Mouse (Mus musculus): ENCODE data around the gene Depp1. TPM values are rescaled to one million over a fixed set of nuclear protein-coding genes. Genes with fewer than 3 reads are reported as not detected.

Depp1 gene
- total RNA-seq, 2 experiments from 2014 or later, result 2.4 to 3.0 TPM

DNA sequence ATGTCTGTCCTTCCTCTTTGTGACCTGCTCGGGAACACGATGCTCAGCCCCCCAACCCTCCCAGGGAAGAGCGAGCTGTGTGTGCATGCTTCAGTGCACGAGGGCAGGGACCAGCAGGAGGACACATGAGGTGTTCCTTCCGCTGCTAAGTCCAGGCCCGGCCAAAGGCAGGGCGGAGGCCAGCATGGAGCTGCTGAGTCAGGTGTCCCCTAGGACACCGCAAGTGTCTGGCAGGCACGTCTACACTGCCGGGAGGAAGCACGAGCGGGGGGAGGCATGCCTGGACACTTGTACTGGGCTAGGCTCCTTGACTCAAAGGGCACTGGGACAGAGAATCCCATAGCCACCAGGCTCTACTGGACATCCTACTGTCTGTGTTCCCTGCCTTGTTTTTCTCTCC, 2.6 kb upstream of the Depp1 start:
- DNase-seq (ENCODE audit: low spot score in 2 of 2), result no peak

DNA sequence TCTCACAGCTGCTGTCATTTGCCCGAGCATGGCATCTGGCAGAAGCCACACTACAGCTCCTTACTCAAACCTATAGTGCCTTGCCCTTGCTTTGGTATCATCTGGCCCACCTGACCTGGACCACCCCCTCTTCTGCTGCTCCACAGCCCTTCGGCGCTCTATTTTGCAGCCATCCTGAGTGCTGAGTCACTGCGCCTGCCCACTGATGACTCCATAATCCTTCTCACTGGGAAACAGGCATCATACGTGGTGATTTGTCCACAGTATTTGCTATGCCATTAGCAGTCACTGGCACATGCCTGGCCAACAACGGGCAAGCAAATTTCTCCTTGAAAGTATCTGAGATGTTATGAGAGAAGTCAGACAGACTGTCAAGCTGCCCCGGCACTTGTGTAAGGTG, 598 bp upstream of the Depp1 start:
- no peak for DNase-seq (ENCODE audit: low spot score in 2 of 2)

DNA sequence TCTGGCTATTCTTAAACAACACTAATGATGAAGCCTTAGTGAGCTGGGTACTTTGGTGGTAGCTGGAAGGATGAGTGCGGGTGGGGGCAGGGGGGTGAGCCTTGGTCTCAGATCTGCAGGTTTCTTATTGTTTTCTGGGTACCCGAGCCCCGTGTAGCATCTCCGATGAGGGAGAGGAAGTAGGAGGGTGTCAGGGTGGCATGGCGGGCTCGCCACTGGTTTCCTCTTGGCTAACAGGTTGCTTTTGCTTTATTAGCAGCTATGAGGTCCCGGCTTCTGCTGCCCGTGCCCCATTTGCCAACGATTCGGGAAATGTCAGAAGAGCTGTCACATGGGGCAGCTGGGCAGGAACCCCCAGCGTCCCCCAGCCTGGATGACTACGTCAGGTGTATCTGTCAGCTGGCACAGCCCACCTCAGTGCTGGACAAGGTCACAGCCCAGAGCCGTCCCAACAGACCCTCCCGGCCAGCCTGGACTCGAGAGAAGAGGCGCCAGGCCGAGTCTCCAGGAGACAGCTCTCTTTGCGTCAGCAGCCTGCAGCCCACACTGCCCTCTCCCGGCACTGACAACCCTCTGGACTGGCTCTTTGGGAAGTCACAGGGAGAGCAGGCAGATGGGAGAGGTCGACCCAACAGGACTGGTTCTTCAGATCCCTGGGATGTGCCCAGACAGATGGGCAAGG, 1.2 kb downstream of the Depp1 start:
- DNase-seq (ENCODE audit: low spot score in 2 of 2), result no peak

DNA sequence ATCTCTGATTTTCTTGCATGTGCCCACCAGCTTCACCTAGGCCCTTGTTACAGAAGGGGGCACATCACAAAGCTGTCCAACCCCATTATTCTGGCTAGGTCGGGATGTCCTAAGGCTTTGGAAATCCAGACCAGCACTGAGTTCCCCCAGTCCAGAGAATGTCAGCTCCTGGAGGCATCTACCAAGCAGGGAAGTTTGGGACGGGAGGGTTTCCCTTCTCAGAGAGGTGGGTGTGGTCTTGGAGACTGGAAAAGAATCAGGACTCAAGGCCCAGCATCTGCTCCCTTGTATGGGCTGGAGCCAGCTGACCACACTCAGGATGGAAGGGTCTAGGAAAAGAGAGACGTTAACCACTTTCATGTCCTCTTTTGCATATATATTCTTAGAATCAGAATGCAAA, 2.8 kb downstream of the Depp1 start:
- DNase-seq (ENCODE audit: low spot score in 2 of 2), result no peak

DNA sequence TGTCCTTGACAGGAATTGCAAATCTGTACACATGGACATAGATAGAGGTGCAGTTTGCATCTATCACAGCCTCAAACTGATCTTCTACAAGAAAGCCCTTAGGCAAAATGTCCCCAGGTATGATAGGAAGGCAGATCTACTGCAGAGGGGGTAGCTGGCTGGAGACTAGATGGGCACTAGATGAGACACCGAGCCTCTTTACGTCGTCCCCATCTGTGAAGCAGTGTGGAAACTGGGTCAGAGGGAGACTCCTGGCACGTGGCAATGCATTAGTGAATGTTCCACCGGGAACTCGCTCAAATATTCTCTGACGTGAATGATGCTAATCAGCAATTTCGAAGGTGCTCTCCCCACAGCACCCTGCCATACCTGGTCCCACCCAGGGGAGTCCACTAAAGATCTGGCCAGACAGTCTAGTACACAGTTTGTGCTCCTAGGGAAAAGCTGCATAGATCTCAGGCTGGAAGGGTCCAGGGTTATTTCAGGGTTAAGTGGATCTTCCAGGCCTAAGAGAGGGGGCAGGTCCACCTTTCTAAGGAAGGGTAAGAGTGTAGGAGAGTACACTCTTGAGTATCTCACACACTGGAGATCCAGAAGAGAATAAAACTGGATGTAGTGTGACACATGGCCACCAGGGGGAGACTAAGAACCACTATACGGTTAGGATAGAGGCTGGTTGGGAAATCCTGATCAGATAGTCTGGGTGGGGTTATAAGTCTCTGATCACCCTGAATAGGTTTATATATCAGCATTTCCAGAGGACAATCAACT, 3.5 kb downstream of the Depp1 start:
- DNase-seq (ENCODE audit: low spot score in 2 of 2), result peak; percentile 29 to 78

DNA sequence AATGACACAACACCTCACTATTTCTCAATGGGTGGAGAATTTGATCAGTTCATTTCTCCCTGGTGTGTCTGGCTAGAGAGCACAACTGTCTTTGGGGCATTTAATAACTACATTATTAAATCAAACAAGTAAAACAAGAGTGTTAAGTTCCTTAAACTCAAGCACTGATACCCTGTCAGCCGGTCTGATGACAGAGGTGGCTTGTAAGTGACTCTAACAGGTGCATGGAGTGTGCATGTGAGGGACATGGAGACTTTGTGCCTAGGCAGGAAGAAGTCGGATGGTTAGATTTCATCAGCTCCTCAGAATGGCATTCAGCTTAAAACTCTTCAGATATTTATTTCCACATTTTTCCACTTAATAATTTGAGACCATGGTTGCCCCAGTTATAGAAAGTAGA, 13.0 kb downstream of the Depp1 start:
- no peak for DNase-seq (ENCODE audit: low spot score in 2 of 2)

DNA sequence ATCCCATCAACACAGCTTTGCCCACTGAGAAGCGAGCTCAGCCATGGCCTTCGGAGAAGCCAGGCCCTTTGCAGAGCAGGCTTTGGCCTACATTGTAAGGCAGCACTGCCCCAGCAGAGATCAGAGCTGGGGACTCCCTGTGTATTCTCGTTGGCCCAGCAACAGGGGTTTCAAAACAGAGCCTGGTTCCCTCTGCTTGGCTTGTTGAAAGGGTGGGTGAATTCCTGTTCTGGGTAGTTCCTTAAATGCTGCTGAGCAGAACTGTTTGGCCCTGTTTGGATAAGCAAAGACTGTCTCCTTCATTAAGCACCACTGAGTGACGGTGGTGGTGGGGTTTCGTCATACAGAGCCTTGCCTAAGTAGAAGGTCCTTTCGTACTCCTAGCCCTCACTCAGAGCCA, 13.6 kb downstream of the Depp1 start:
- DNase-seq (ENCODE audit: low spot score in 2 of 2), result no peak

DNA sequence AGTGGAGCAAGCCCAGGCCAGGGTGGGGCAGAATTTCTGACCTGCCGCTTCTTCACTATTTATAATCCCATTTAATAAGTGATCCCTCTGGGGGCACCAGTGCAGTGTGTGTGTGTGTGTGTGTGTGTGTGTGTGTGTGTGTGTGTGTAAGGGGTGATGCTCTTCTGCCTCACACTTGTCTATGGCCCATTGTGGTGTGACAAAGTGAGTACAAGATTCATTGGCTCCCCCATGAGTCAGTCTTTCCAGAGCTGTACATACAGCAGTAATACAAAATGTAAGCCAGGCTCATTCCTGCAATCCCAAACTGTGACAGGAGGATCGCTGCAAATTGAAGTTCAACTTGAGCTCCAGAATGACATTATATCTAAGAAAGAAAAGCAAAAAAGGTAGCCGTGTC, 14.4 kb downstream of the Depp1 start:
- no peak for DNase-seq (ENCODE audit: low spot score in 2 of 2)

DNA sequence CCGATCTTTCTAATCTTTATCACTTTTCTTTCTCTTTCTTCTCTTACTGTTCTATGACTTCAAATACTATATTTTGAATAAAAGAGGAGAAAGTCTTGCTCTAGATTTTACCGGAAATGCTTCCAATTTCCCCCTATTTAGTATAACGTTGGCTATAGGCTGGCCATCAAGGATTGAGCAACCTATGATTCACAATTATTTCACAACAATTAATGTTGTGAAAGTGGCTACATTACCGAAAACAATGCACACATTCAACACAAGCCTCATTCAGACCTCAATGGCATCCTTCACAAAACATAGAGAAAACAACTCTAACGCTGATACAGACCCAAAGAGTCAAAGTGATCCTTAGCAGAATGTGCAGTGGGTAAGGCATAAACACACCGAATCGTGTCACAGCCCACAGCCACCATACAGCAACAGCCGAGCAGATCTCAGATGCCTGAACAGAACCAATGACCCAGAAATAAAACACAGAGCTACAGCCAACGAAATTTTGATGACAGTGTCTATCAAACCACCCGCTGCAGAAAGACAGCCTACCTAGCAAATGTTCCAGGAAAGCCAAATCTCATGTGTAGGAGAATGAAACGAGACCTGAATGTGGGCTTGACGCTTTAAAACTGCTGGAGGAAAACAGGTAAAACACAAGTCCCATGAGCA, 15.8 kb downstream of the Depp1 start:
- no peak for DNase-seq (ENCODE audit: low spot score in 2 of 2)

DNA sequence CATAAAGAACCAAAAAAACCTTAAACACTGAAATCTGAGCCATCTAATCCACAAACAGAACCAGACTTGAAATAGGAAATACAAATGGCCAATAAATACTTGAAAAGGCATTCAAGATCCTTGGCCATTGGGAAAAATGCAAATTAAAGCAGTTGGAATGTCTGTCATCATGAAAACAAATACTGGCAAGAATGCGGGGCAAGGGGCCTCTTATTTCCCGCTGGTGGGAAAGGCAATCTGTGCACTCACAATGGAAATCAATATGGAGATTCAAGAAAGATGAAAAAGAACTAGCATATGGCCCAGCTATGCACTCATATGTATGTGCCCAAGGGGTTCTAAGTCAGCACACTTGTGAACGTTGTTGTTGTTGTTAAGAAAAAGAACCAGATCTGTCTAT, 16.5 kb downstream of the Depp1 start:
- no peak for DNase-seq (ENCODE audit: low spot score in 2 of 2)

DNA sequence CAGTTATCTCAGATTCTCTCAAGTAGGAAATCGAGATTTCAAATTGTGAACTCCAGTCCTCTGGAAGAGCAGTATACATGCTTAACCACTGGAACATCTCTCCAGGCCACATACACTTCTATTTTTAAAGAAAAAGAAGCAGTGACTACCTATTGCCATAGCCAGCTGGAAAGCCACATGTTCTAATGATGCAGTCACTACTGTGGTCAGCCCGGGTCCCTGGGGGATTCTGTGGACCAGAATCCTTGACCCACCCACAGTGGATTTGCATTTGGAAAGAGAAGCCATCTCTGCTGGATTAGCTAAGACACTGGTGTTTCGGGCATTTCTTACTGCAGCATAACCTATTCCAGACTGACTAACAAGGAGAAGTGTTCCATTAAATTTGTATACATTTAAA, 17.0 kb downstream of the Depp1 start:
- no peak for DNase-seq (ENCODE audit: low spot score in 2 of 2)

DNA sequence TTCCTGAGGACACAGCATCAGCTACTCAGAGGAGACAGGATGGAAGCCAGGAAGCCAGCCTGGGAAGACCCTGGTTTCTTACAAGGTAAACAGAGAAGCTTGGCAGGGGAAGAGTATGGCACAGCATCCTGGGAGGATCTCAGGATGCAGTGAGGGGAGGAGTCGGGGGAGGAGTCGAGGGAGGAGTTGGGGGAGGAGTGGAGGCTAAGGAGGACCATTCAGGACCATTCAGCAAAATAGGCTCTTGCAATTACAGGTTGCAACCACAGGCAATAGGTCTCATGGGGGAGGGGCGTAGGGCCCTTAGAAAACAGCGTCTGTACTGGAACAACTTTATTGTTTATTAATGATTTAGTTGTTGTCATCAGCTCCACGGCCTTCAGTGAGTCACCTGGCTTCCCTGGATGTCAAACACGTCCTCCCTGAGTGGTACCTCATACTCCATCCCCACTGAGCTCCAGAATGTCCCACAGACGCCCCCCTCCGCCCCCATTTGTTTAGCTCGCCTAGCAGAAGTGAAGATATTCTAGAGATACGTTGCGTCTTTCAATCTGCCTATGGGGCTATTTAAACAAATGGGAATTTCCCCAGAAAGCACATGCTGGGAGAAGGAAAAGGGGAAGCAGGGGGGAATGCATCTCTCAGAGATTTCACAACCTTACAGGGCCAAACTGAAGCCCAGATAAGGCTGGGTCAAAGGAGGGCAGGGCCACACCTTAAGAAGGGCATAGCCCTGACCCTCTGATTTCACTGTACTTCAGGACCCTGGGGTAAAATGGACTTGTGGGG, 18.5 kb downstream of the Depp1 start:
- DNase-seq (ENCODE audit: low spot score in 2 of 2), result no peak

DNA sequence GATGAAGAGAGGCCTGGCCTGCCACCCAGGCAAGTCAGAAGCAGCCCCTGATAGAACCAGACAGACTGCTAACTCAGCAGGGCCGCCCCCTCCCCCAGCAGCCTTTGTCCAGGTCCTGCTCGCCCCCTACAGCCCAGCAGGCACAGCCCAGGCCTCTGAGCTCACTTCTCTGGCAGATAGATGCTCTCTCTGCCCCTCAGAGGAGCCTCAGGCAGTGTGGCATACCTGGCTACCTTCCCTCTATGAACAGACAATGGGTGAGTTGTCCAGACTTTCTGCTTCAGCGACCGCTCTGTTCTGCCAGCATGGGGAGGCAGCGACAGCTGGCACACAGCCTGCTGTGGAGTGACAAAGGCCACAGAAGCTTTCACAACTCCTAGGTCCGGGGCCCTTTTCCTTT, 19.7 kb downstream of the Depp1 start:
- DNase-seq (ENCODE audit: low spot score in 2 of 2), result peak in 1 of 2 experiments; percentile 31

DNA sequence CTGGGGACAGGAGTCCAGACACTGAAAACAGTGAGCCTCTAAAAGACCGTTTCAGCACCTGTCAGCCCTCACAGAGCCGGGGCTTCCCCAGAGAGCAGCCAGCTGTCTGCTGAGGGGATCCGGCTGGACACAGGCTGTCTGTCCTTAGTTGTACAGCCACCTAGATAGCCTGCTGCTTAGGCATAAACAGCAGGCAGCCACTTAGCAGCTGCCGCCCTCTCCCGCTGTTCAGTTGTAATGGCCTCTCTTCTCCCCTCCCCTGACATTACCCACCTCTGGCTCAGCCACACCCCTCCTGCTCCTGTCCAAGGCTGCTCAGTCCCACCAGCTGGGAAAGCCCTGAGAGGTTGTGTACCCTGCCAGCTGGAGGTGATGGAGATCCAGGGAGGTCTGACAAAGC, 20.6 kb downstream of the Depp1 start:
- DNase-seq (ENCODE audit: low spot score in 2 of 2), result no peak

DNA sequence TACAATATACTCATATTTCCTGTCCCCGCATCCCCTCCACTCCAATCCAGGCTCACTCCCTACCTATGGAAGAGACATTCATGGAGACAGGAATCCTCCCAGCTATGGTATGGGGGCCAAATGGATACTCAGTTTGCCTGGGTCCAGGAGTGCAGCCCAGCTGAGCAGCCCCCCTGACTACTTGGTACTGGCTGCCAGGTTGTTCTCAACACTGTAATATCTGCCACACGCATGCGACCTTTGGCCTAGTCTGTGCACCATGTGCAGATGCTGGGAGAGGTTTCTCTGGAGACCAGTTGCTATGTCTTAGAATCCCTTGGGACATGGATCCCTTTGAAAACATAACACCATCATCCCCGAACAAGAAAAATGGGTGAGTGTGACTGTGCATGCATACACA, 21.4 kb downstream of the Depp1 start:
- no peak for DNase-seq (ENCODE audit: low spot score in 2 of 2)

DNA sequence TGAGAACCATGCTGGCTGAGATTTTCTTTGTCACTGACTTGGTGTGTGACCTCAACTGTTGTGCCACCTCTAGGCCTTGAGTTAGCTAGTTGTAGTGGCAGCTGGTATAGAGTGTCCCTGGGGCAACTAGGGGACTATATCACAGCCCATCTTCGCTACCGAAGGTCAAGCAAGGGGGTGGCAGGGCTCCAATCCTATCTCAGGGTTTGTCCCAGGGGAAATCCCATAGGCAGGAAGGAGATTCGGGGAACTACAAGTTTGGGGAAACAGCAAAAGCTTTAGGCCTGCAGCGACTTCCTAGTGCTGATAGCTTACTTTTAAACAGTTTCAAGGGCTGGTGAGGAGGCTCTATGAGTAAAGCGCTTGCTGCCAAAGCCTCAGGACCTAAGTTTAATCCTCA, 21.9 kb downstream of the Depp1 start:
- DNase-seq (ENCODE audit: low spot score in 2 of 2), result no peak

DNA sequence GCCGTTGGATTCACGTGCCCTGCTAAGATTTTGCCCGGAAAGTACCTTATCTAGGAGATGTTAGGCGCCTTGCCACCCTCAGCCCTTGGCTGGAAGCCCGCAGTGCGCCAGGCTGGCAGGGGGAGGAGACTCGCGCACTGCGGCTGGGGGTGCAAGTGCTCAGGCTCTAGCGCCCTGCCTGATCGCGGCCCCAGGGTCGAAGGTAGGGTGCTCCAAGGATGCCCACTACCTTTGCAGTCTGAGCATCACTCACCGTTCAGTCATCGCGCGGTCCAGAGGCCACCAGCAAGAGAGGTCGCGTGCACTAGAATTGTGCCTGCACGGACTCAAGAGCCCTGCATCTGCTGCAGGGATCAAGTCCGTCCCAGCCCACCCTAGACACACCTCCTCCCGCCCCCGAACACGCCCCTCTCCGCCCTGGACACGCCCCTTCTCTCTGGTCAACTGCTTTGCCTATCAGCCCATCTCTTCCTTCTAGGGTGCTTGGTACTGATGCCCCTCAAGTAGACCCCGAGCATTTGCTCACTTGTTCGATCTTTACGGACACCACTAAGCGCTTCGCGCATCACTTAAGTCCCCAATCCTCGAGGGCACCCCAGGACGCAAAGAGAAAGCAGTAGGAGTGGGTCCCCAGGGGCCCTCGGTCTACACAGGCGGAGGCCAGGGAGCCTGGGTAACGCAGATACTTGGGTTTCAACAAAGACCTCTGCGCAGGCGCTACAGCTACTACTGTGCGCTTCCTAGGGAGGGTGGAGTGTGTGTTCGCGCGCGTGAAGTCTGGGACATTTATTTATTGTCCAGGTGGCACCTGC, 23.3 kb downstream of the Depp1 start, which contains the start of gene Rassf4:
TSS of gene Rassf4 (minus strand) at position 482 of the 812 bp plus-strand sequence.
- DNase-seq (ENCODE audit: low spot score in 2 of 2), result peak; percentile 35 to 68

DNA sequence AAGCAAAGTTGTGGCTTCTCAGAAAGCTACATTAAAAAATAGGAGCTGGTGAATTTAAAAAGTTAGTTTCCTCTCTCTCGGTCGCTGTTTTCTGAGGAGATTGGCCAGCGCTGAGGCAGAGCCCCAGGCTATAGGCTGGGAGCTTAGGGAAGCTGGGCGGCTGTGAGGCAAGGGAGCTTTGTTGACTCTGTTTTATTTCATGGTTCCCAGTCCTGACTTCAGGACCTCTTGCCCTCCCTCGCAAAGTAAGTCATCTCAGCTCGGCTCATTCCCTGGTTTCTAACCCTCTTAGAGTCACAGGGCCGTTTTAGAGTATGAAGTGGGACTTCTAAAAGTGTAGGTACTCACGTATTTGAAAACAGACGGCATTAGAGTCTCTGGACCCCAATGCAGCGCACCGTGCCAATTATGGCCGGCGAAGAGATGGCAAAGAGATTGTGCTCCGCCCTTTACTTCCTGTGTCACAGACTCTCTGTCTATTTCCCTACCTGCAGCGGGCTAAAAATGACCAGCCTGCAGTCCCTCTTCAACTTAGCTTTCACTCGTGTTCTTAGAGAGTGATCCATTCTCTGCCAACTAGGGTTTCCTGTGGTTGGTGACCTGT, 24.0 kb downstream of the Depp1 start:
- no peak for DNase-seq (ENCODE audit: low spot score in 2 of 2)

DNA sequence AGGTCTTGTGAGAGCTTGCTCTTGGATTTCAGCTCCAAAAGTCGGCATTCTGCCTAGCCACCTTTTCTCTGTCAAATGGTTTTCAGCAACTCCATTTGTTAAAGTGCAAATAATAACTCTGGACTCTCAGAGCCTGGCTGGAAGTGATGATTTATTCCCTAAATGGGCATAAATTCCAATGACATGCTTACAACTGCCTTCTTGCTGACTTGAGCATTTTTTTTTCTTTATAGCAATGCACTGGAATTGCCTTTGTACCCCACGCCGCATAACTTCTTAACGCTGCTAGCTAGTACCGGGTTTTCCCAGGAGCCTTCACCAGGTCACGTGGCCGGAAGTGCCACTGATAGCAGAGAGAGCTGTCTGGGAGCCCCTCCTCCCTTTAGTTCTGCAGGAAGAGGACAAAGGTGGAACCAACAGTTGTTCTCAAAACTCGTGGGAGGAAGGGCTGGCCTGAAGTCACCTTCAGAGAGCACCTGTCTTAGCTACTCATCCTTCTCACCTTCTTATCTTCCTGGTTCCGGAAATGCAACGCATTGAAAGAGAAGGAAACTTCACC, 26.0 kb downstream of the Depp1 start:
- DNase-seq (ENCODE audit: low spot score in 2 of 2), result no peak

DNA sequence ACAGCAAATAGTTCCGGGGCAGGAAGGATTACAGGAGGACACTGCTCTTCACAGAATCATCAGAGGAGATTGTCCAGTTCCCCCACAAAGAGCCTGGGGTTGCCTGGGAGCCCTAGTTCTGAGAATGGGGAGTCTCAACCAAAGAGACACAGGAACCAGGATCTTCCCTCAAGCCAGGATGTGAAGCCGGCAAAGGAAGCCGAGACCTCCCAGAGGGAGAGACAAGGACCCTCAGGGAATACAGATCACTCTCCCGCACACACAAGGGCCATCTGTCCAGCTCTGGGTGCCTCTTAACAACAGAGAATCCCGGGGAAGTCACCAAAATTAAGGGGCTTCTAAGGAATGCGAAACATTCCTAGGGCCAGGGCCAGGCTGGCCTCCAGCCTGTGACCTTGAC, 26.9 kb downstream of the Depp1 start:
- no peak for DNase-seq (ENCODE audit: low spot score in 2 of 2)

All from layer of hippocampus, adult 18-20 months (tissue).